Mouse (Mus musculus): ENCODE results near the gene Rora. TPM values are rescaled to one million over a fixed set of nuclear protein-coding genes. Genes with fewer than 3 reads are reported as not detected.

Gene Rora
- polyA plus RNA-seq, 1 experiment: 24.1 TPM

GRCm38 (mm10) chr9:69023314-69023713, 369.7 kb downstream of the Rora start:
- no peaks in the 10 kb centered on the region for H3K36me3 ChIP-seq (ENCODE audit: control insufficient read depth, insufficient read depth, low read length)
- H3K27ac ChIP-seq (ENCODE audit: control insufficient read depth, insufficient read depth, low read depth, low read length): no peak overlapping the region
- H3K4me1 ChIP-seq (ENCODE audit: control insufficient read depth, insufficient read depth, low read length): no peaks in the 10 kb centered on the region
- TF ChIP-seq CTCF (IDR thresholded peaks at IDR 0.05; ENCODE audit: control insufficient read depth, insufficient read depth, insufficient replicate concordance, low read depth, low read length) (no peak), POLR2A (IDR thresholded peaks at IDR 0.05; ENCODE audit: control insufficient read depth, low read depth, low read length) (no peak)
- no peak overlapping the region for H3K4me3 ChIP-seq (ENCODE audit: control insufficient read depth, low read depth, low read length)
- no peaks in the 10 kb centered on the region for H3K27me3 ChIP-seq (ENCODE audit: control insufficient read depth, insufficient read depth, low read length)

GRCm38 (mm10) chr9:69028177-69028576, 374.6 kb downstream of the Rora start:
- Histone ChIP-seq H3K27ac (ENCODE audit: control insufficient read depth, insufficient read depth, low read depth, low read length) (no peak overlapping the region), H3K27me3 (ENCODE audit: control insufficient read depth, insufficient read depth, low read length) (no peaks in the 10 kb centered on the region), H3K4me1 (ENCODE audit: control insufficient read depth, insufficient read depth, low read length) (no peaks in the 10 kb centered on the region), H3K4me3 (ENCODE audit: control insufficient read depth, low read depth, low read length) (no peak overlapping the region), H3K36me3 (ENCODE audit: control insufficient read depth, insufficient read depth, low read length) (no peaks in the 10 kb centered on the region)
- TF ChIP-seq POLR2A (IDR thresholded peaks at IDR 0.05; ENCODE audit: control insufficient read depth, low read depth, low read length): no peak
- TF ChIP-seq CTCF (IDR thresholded peaks at IDR 0.05; ENCODE audit: control insufficient read depth, insufficient read depth, insufficient replicate concordance, low read depth, low read length): no peak

GRCm38 (mm10) chr9:69034301-69034871, 380.8 kb downstream of the Rora start:
- Histone ChIP-seq H3K4me3 (ENCODE audit: control insufficient read depth, low read depth, low read length) (no peak overlapping the region), H3K4me1 (ENCODE audit: control insufficient read depth, insufficient read depth, low read length) (no peaks in the 10 kb centered on the region), H3K27me3 (ENCODE audit: control insufficient read depth, insufficient read depth, low read length) (no peaks in the 10 kb centered on the region), H3K36me3 (ENCODE audit: control insufficient read depth, insufficient read depth, low read length) (no peaks in the 10 kb centered on the region), H3K27ac (ENCODE audit: control insufficient read depth, insufficient read depth, low read depth, low read length) (no peak overlapping the region)
- TF ChIP-seq CTCF (IDR thresholded peaks at IDR 0.05; ENCODE audit: control insufficient read depth, insufficient read depth, insufficient replicate concordance, low read depth, low read length) (no peak), POLR2A (IDR thresholded peaks at IDR 0.05; ENCODE audit: control insufficient read depth, low read depth, low read length) (no peak)

- Histone ChIP-seq H3K4me3 (ENCODE audit: control insufficient read depth, low read depth, low read length) (no peak overlapping the region), H3K27ac (ENCODE audit: control insufficient read depth, insufficient read depth, low read depth, low read length) (no peak overlapping the region), H3K4me1 (ENCODE audit: control insufficient read depth, insufficient read depth, low read length) (no peaks in the 10 kb centered on the region), H3K27me3 (ENCODE audit: control insufficient read depth, insufficient read depth, low read length) (no peaks in the 10 kb centered on the region), H3K36me3 (ENCODE audit: control insufficient read depth, insufficient read depth, low read length) (no peaks in the 10 kb centered on the region)
- TF ChIP-seq POLR2A (IDR thresholded peaks at IDR 0.05; ENCODE audit: control insufficient read depth, low read depth, low read length): no peak
- no peak for TF ChIP-seq CTCF (IDR thresholded peaks at IDR 0.05; ENCODE audit: control insufficient read depth, insufficient read depth, insufficient replicate concordance, low read depth, low read length)
These were observed 381.9 kb downstream of the Rora start for GRCm38 (mm10) chr9:69035456-69035855.

- no peak overlapping the region for H3K4me3 ChIP-seq (ENCODE audit: control insufficient read depth, low read depth, low read length)
- no peaks in the 10 kb centered on the region for H3K4me1 ChIP-seq (ENCODE audit: control insufficient read depth, insufficient read depth, low read length)
- TF ChIP-seq POLR2A (IDR thresholded peaks at IDR 0.05; ENCODE audit: control insufficient read depth, low read depth, low read length): no peak
- no peak for TF ChIP-seq CTCF (IDR thresholded peaks at IDR 0.05; ENCODE audit: control insufficient read depth, insufficient read depth, insufficient replicate concordance, low read depth, low read length)
- no peak overlapping the region for H3K27ac ChIP-seq (ENCODE audit: control insufficient read depth, insufficient read depth, low read depth, low read length)
- no peaks in the 10 kb centered on the region for H3K36me3 ChIP-seq (ENCODE audit: control insufficient read depth, insufficient read depth, low read length)
- H3K27me3 ChIP-seq (ENCODE audit: control insufficient read depth, insufficient read depth, low read length): no peaks in the 10 kb centered on the region
These were observed 382.7 kb downstream of the Rora start for GRCm38 (mm10) chr9:69036296-69036695.

GRCm38 (mm10) chr9:69043920-69044613, 390.5 kb downstream of the Rora start:
- TF ChIP-seq CTCF (IDR thresholded peaks at IDR 0.05; ENCODE audit: control insufficient read depth, insufficient read depth, insufficient replicate concordance, low read depth, low read length): no peak
- no peak for TF ChIP-seq POLR2A (IDR thresholded peaks at IDR 0.05; ENCODE audit: control insufficient read depth, low read depth, low read length)
- Histone ChIP-seq H3K4me3 (ENCODE audit: control insufficient read depth, low read depth, low read length) (no peak overlapping the region), H3K4me1 (ENCODE audit: control insufficient read depth, insufficient read depth, low read length) (no peaks in the 10 kb centered on the region), H3K36me3 (ENCODE audit: control insufficient read depth, insufficient read depth, low read length) (no peaks in the 10 kb centered on the region), H3K27ac (ENCODE audit: control insufficient read depth, insufficient read depth, low read depth, low read length) (no peak overlapping the region), H3K27me3 (ENCODE audit: control insufficient read depth, insufficient read depth, low read length) (no peaks in the 10 kb centered on the region)

- Histone ChIP-seq H3K4me3 (ENCODE audit: control insufficient read depth, low read depth, low read length) (no peak overlapping the region), H3K27ac (ENCODE audit: control insufficient read depth, insufficient read depth, low read depth, low read length) (no peak overlapping the region), H3K36me3 (ENCODE audit: control insufficient read depth, insufficient read depth, low read length) (no peaks in the 10 kb centered on the region), H3K27me3 (ENCODE audit: control insufficient read depth, insufficient read depth, low read length) (no peaks in the 10 kb centered on the region), H3K4me1 (ENCODE audit: control insufficient read depth, insufficient read depth, low read length) (no peaks in the 10 kb centered on the region)
- TF ChIP-seq POLR2A (IDR thresholded peaks at IDR 0.05; ENCODE audit: control insufficient read depth, low read depth, low read length) (no peak), CTCF (IDR thresholded peaks at IDR 0.05; ENCODE audit: control insufficient read depth, insufficient read depth, insufficient replicate concordance, low read depth, low read length) (no peak)
These were observed 391.1 kb downstream of the Rora start for GRCm38 (mm10) chr9:69044614-69045133.
